In the genomic region with DNA sequence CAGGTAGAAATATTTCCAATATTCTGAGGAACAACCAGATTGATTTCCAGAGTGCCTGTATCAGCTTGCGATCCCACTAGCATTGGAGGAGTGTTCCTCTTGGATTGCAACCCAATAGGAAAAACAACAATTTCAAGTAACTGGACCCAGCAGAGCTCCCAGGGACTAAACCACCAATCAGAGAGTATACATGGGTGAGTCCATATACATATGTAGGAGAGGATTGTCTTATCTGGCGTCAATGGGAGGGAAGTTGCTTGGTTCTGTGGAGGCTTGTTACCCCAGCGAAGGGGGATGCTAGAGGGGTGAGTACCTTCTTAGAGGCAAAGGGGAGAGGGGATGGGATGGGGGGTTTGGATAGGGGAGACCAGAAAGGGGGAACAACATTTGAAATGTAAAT, we compare ENCODE assay signal across 18 mouse cellular contexts.
"Had no signal": no experiment of that assay in that cellular context is flagged by ENCODE, and none has a peak within 500 bp of the region (broad histone marks: within the 10 kb centered on the region; RNA-seq: fewer than 3 reads in every experiment).

No protein-coding gene starts in this region.

- H3K27me3 ChIP-seq: midbrain, embryonic 13.5 days; midbrain, embryonic 15.5 days; neural tube, embryonic 13.5 days; neural tube, embryonic 15.5 days had no signal

- H3K9me3 ChIP-seq: midbrain, embryonic 10.5 days; midbrain, embryonic 13.5 days; midbrain, embryonic 15.5 days; neural tube, embryonic 13.5 days; neural tube, embryonic 15.5 days had no signal

- ATAC-seq: midbrain, embryonic 13.5 days; midbrain, embryonic 15.5 days had no signal

- H3K27ac ChIP-seq: midbrain, embryonic 10.5 days; midbrain, embryonic 13.5 days; midbrain, embryonic 15.5 days; neural tube, embryonic 13.5 days; neural tube, embryonic 15.5 days had no signal

- H3K36me3 ChIP-seq: midbrain, embryonic 15.5 days had no signal

- DNase-seq: lung, adult 18-20 months; lung, embryonic 14.5 days; lung, postnatal 10 days; lung, postnatal 4 days; retina, postnatal 1 day; right cerebral cortex, adult 18-20 months; right cerebral cortex, postnatal 25 days; right cerebral cortex, postnatal 4 days; spleen, adult 18-20 months; thymus, adult 18-20 months; thymus, postnatal 14 days; thymus, postnatal 36 days had no signal

- H3K4me3 ChIP-seq: midbrain, embryonic 10.5 days; midbrain, embryonic 13.5 days; midbrain, embryonic 15.5 days; myocyte; neural tube, embryonic 13.5 days; neural tube, embryonic 15.5 days had no signal

- H3K9ac ChIP-seq: lung, embryonic 14.5 days; midbrain, embryonic 13.5 days; midbrain, embryonic 15.5 days; neural tube, embryonic 13.5 days; neural tube, embryonic 15.5 days had no signal

- H3K4me2 ChIP-seq: lung, embryonic 14.5 days; midbrain, embryonic 13.5 days; midbrain, embryonic 15.5 days; neural tube, embryonic 13.5 days; neural tube, embryonic 15.5 days had no signal
